ENCODE assay signal across 19 mouse cellular contexts in genomic region chr6:15402026-15402425, GRCm38 (mm10).
"Had no signal": no experiment of that assay in that cellular context is flagged by ENCODE, and none has a peak within 500 bp of the region (broad histone marks: within the 10 kb centered on the region; RNA-seq: fewer than 3 reads in every experiment).

No protein-coding gene starts in this region.

- DNase-seq: lung, adult 2 months; lung, postnatal 14 days; lung, postnatal 36 days; retina, postnatal 1 day; right cerebral cortex, adult 18-20 months; right cerebral cortex, postnatal 25 days; right cerebral cortex, postnatal 4 days; spleen, adult 18-20 months; thymus, adult 18-20 months; thymus, postnatal 14 days; thymus, postnatal 36 days had no signal

- H3K4me3 ChIP-seq: lung, embryonic 15.5 days; megakaryocyte, embryonic 14.5 days; midbrain, embryonic 13.5 days; midbrain, embryonic 15.5 days; neural tube, embryonic 12.5 days had no signal

- H3K36me3 ChIP-seq: lung, embryonic 15.5 days; midbrain, embryonic 13.5 days; midbrain, embryonic 15.5 days; neural tube, embryonic 12.5 days had no signal

- H3K9me3 ChIP-seq: lung, embryonic 15.5 days; megakaryocyte, embryonic 14.5 days; midbrain, embryonic 13.5 days; midbrain, embryonic 15.5 days; neural tube, embryonic 12.5 days had no signal

- H3K4me1 ChIP-seq: megakaryocyte, embryonic 14.5 days had no signal

- ATAC-seq: lung, postnatal 0 days; midbrain, embryonic 13.5 days; midbrain, embryonic 15.5 days had no signal

- H3K9ac ChIP-seq: lung, embryonic 15.5 days; midbrain, embryonic 13.5 days; midbrain, embryonic 15.5 days; neural tube, embryonic 12.5 days had no signal

- H3K4me2 ChIP-seq: lung, embryonic 15.5 days; midbrain, embryonic 11.5 days; midbrain, embryonic 13.5 days; midbrain, embryonic 15.5 days; neural tube, embryonic 12.5 days had no signal

- H3K27me3 ChIP-seq: lung, embryonic 15.5 days; megakaryocyte, embryonic 14.5 days; midbrain, embryonic 13.5 days; midbrain, embryonic 15.5 days; neural tube, embryonic 12.5 days had no signal

- H3K27ac ChIP-seq: lung, embryonic 15.5 days; macrophage; midbrain, embryonic 13.5 days; midbrain, embryonic 15.5 days; neural tube, embryonic 12.5 days had no signal
